Mouse (Mus musculus) mouse embryonic stem cell (cell line): ENCODE data around the gene Gm2012.
"Not testable (repeated sequence)": the region's sequence is repeated elsewhere in the genome, so short reads cannot be mapped to it uniquely, and the experiment has no call there.

Experiments
- in situ Hi-C, 2 experiments: fragments of 300-500 bp; cut with MboI; formaldehyde crosslinking; loops; 1 replicate in 1 of 2; 3 replicates in 1 of 2; pipeline ENCODE4 v1.14.3; 2019 to 2020; ENCODE audit warnings: low sequenced_read_pairs in 2 of 2, low pct_unique_long_range_greater_than_20kb in 1 of 2, mixed read lengths in 1 of 2; ENCODE audit not compliant: unreplicated experiment in 1 of 2

Gm2012 gene

DNA sequence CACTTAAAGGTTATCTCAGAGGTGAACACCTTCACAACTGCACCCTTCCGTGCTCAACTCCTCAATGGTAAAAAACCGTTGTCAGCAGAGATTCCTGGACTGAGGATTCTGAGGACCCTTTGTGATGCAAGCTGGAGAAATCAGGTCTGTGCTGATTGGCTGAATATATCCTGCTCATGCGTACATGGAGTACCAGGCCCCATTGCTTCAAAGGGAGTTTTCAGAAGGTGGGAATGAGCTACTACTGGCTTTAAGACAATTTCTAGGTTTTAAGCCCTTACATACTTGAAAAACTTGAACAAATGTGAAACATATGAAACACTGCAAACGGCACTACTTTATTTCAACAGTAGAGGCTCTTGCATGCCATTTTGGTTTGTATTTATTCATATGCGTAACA is at the start of gene Gm2012:
Gene Gm2012, minus strand, starts transcription at position 101 of the 400 bp plus-strand sequence.
- in situ Hi-C loops: not testable (repeated sequence)

- in situ Hi-C loops: not testable (repeated sequence)
These were observed 72.0 kb downstream of the Gm2012 start for GRCm38 (mm10) chrX:26159146-26159545.
